Comparison of ENCODE assay signal across 16 mouse cellular contexts in genomic region chr5:76577026-76577425, GRCm38 (mm10).
"Had no signal": no experiment of that assay in that cellular context is flagged by ENCODE, and none has a peak within 500 bp of the region (broad histone marks: within the 10 kb centered on the region; RNA-seq: fewer than 3 reads in every experiment).

No protein-coding gene starts in this region.

- H3K27me3 ChIP-seq: megakaryocyte, embryonic 14.5 days; midbrain, embryonic 13.5 days; midbrain, embryonic 15.5 days; neural tube, embryonic 12.5 days; stomach, embryonic 15.5 days had no signal

- H3K4me3 ChIP-seq: megakaryocyte, embryonic 14.5 days; midbrain, embryonic 13.5 days; midbrain, embryonic 15.5 days; neural tube, embryonic 12.5 days; stomach, embryonic 15.5 days had no signal

- DNase-seq: lung, adult 18-20 months; lung, embryonic 14.5 days; lung, postnatal 10 days; lung, postnatal 36 days; right cerebral cortex, postnatal 14 days; thymus, adult 2 months; thymus, postnatal 25 days; thymus, postnatal 4 days had no signal

- H3K4me1 ChIP-seq: megakaryocyte, embryonic 14.5 days; midbrain, embryonic 13.5 days; midbrain, embryonic 15.5 days; neural tube, embryonic 12.5 days; stomach, embryonic 15.5 days had no signal

- H3K27ac ChIP-seq: macrophage; midbrain, embryonic 13.5 days; midbrain, embryonic 15.5 days; neural tube, embryonic 12.5 days; stomach, embryonic 15.5 days; stomach, postnatal 0 days had no signal

- H3K36me3 ChIP-seq: midbrain, embryonic 15.5 days; neural tube, embryonic 12.5 days; stomach, embryonic 15.5 days had no signal

- H3K9ac ChIP-seq: lung, embryonic 14.5 days; midbrain, embryonic 13.5 days; midbrain, embryonic 15.5 days; neural tube, embryonic 12.5 days; stomach, embryonic 15.5 days had no signal

- H3K9me3 ChIP-seq: midbrain, embryonic 13.5 days; midbrain, embryonic 15.5 days; stomach, embryonic 15.5 days had no signal

- H3K4me2 ChIP-seq: lung, embryonic 14.5 days; midbrain, embryonic 11.5 days; midbrain, embryonic 13.5 days; midbrain, embryonic 15.5 days; neural tube, embryonic 12.5 days; stomach, embryonic 15.5 days had no signal

- ATAC-seq: midbrain, embryonic 13.5 days; midbrain, embryonic 15.5 days had no signal
